Mouse (Mus musculus): Measurements from ENCODE around the gene Tmem160.
A peak's percentile ranks its signal among the peaks of the same experiment; 100 is the strongest.

- TF ChIP-seq CTCF (IDR thresholded peaks at IDR 0.05; ENCODE audit: low read depth) (peak; percentile 69), EP300 (IDR thresholded peaks at IDR 0.05; ENCODE audit: low read depth) (no peak)
Measured at GRCm38 (mm10) chr7:16441241-16441640, 11.3 kb upstream of the Tmem160 start.
